Mouse (Mus musculus): ENCODE results near the gene Pisd.

DNA sequence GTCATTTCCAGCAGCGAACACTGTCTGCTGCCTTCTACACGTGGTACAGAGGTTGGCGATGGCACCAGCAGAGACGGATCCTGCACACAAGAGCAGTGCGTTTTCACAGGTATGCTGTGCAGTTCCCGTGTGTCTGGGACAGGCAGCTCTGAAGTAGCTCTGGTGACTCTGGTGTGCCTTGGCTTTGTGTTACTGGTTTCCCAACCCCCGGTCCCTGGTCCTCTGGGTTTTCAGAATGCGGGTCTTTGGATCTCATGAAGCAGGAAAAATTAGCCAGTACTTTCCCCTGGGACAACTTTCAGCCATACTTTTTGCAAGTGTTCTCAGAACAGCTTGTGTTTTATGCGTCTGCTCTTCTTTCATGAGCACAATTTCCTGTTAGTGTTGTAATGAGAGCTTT is 65.0 kb downstream of the Pisd start:
- no peak for TF ChIP-seq POLR2A (IDR thresholded peaks at IDR 0.05; ENCODE audit: borderline replicate concordance, control insufficient read depth, low read depth, low read length)
- TF ChIP-seq CTCF (IDR thresholded peaks at IDR 0.05; ENCODE audit: control insufficient read depth, insufficient read depth, low read length): no peak
